Mouse (Mus musculus) spleen, postnatal 14 days (tissue): Measurements from ENCODE around the gene Ube2i.
A peak's percentile ranks its signal among the peaks of the same experiment; 100 is the strongest.
"Not testable (repeated sequence)": the region's sequence is repeated elsewhere in the genome, so short reads cannot be mapped to it uniquely, and the experiment has no call there.

Experiments
- DNase-seq, 2 experiments: peaks; one replicate each; pipeline ENCODE4 v3.0.0; 2021 to 2022; ENCODE audit warnings: low spot score in 2 of 2

Ube2i gene

GRCm38 (mm10) chr17:25253760-25254159 lies 20.7 kb downstream of the Ube2i start:
- DNase-seq = no peak

DNA sequence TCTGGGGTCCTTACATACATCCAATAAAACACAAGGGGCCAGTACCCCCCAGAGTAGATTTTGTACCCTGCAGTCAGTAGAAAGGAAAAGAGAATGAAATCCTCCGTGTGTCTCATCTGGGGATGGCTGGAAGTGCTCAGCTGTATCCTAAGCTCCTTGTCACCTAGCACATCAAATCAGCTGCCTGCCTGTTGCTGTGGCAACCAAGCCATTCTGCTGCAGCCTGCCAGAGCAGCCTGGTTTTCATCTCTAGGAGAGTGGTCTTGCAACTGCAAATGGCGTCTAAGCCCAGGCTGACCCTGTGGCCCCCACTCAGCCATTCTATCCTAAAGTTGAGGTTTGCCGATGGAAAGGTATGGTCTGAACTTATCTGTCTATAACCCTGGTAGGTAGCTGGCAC lies 21.8 kb downstream of the Ube2i start:
- no peak for DNase-seq

DNA sequence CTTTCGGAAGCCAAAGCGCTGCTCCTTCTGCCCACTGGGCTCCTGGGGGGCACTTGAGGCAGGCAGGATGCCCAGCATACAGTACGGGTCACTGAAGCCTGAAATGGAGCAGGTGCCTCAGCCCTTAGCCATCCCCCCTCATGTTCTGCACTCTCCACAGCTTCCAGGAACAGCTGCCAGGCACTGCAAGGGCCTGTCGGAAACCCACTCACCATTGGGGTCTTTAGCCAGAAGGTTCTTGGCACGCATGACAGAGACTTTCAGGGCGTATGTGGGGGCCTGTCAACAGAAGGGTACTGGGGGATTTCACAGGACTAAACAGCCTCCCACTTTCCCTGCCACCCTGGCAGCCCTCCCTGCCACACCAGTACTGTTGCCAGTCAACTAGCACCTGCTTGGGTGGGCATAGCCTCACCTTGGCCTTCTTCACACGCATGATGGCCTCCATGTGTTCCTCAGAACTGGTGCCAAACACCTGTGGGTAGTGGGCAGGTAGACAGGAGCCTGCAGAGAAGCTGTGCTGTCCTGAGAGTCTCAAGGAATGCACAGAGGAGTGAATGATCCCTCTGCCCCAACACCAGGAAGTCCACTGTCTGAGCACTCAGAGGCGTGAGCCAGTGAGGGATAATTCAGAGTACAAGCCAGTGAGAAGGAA lies 24.1 kb downstream of the Ube2i start:
- no peak for DNase-seq

GRCm38 (mm10) chr17:25248033-25248750 lies 26.2 kb downstream of the Ube2i start:
- no peak for DNase-seq

GRCm38 (mm10) chr17:25244239-25244638 lies 30.2 kb downstream of the Ube2i start:
- no peak for DNase-seq

DNA sequence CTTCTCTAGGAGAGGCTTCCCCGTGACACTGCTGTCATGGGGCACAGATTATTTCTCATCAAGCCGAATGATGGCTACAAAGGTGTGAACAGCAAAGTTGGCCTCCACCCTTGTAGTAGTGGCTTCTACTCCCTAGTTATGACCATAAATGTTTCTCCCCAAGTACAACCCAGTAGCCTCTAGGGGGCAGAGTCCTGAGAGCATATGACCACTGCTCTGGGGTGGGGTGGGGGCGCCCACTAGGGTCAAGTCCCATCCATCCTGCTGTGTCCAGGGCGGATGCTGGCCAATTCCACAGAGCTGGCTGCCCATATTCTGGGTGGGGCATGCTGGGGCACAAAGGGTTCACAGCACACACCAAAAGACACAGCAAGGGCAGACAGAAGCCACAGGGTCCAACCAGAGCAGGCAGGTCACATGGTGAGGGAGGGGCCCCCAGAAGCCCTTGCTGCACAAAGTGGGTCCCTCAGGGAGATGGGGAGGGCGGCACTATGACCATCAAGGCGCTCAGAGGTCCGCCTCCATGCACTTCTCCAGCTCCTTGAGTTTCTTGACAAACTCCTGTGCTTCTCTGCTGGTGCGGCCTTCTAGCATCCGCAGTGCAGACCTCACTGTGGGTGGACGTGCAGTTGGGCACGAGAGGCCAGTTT lies 31.2 kb downstream of the Ube2i start:
- no peak for DNase-seq

- peak; percentile 58 to 69 for DNase-seq
Observed at GRCm38 (mm10) chr17:25239695-25240636, 34.5 kb downstream of the Ube2i start, which contains the start of the genes Gnptg and Tsr3. Gene Gnptg, minus strand, starts transcription at chr17:25240124. Gene Tsr3, plus strand, starts transcription at chr17:25240170.

DNA sequence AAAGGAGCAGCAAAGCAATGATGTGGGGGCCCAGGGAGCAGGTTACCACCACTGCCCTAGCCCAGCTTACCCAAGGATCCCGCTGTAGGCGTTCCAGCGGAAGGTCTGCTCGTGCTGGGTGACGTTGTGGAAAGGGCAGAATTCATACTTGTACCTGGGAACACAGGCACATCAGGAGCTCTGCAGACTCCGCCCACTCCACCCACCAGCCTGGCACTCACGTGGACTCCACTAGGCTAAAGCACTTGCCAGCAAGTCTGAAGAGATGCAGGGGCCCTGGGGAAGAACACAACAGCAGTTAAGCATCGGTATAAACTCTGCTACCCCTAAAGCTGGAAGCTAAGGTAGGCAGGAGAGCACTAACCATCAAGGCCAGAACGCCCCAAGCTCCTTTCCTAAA lies 38.8 kb downstream of the Ube2i start:
- no peak for DNase-seq

GRCm38 (mm10) chr17:25231621-25232020 lies 42.8 kb downstream of the Ube2i start:
- not testable (repeated sequence) for DNase-seq

- no peak for DNase-seq
Observed at GRCm38 (mm10) chr17:25230700-25231099, 43.7 kb downstream of the Ube2i start.

DNA sequence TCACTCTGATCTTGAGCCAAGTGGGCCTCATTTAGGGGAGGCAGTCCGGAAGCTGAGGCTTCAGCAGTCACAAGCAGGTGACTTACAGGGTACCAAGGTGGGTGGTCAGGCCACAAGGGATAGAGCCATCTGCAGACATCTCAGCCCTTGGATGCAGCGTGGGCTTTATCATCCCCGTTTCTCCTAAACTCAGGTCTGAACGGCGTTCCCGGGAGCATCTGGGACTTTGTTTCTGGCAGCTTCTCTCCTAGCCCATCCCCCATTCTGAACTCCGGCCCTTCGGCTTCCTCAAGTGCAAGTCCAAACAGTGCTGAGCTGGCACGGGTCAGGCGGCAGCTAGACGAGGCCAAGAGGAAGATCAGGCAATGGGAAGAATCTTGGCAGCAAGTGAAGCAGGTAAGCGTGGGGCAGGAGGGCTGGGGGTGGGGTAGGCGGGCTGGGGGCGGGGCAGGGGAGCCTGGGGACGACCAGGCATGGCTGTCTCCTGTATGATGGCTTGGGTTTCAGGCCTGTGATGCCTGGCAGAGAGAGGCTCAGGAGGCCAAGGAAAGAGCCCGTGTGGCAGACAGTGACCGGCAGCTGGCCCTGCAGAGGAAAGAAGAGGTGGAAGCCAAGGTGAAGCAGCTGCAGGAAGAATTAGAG lies 44.3 kb downstream of the Ube2i start:
- DNase-seq = not testable (repeated sequence)

GRCm38 (mm10) chr17:25227991-25228390 lies 46.4 kb downstream of the Ube2i start:
- DNase-seq = no peak

- DNase-seq = no peak
Observed at GRCm38 (mm10) chr17:25225659-25226058, 48.8 kb downstream of the Ube2i start.

GRCm38 (mm10) chr17:25224586-25225222 lies 49.7 kb downstream of the Ube2i start:
- DNase-seq = no peak

DNA sequence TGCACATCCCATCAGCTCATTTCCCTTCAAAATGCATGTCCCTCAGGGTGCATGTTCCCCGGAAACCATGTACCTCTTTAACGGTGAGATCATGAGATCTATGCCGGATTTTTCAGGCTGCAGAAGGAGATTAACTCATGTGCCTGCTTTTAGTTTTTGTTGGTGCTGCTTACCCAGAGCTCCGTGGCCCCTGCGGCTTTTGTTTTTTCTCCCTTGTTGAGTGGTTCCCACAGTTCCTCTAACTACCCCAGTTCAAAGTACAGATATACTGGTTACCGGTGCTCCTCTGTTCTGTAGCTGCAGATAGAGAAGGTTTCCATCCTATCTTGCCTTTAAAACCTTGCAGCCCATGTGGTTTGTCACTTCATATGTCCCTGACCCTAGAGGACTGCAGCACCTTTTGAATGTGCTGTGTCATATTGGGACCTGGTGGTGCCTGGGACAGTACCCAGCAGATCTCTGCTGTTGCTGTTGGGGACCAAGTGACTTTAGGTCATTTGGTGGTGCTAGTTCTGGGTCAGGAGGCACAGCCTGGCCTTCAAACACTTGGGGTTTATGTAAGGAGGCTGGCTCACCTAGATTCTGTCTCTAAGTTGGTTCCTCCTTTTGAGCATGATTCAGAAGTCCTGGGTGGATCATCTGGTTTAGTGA lies 51.3 kb downstream of the Ube2i start:
- no peak for DNase-seq

DNA sequence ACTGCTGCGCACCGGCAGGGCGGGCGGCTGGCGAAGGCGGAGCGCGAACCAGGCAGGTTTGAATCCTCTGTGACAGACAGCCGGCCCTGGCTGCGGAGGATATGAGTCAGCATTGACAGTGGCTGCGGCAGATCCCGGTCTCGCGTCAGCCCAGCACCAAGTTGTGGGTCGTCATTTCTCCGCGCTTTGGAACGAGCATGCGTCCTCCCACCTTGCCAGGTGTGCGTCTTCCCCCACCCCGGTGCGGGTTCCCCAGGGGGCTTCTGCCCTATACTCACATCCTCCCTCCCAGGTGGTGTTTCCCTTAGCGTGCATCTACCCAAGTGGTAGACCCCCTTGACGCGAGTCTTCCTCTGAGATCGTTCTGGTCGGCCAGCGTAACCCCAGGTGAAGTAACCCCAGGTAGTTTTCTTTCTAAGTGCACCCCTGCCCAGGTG lies 51.9 kb downstream of the Ube2i start:
- DNase-seq = not testable (repeated sequence)

DNA sequence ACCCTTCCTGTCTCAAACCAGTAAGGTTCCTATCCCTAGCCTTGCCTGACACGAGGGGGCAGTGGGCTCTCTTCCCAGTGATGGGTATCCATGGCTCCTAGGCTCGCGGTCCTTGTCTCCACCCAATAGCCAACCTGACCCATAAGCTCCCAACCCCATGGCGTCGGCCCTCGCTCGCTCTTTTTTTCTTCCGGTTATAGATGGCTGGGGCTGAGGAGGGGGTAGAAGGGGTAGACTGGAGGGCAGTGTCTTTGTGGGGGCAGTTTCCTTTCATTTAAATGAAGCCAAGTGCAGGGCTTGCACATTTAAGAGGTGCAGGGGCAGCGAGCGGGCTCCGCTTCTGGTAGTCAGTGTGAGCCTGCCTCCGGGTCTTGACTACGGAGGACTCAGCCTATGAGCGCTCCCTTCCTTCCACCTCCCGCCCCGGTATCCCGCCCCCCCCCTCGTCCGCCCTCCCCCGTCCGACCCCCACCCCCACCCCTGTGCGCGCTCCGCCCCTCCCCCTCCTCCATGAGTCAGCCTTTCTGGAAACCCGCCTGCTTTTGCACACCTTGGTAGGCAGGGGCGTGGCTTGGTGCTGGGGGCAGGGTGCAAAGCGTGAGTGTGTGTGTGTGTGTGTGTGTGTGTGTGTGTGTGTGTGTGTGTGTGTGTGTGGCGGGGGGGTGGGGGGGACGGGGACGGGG lies 52.5 kb downstream of the Ube2i start:
- DNase-seq = peak; percentile 48 to 56

DNA sequence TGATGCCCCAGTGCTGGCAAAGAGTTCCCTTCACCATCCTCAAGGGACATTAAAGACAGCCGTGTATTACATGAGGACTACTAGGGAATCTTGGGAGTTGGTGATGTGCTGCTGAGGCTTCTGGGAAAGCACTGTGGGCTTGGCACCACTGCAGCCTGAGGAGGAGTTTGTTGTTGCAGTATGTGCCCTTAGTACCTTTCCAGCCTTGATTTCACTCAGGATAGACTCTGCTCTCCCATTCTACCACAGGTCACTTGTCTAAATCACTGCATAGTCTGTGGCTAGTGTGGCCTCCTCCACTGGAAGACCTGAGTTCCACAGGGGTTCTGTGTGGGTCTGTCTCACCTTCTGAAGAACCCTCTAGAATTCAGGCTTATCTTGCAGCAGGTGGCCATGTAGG lies 53.7 kb downstream of the Ube2i start:
- no peak for DNase-seq

DNA sequence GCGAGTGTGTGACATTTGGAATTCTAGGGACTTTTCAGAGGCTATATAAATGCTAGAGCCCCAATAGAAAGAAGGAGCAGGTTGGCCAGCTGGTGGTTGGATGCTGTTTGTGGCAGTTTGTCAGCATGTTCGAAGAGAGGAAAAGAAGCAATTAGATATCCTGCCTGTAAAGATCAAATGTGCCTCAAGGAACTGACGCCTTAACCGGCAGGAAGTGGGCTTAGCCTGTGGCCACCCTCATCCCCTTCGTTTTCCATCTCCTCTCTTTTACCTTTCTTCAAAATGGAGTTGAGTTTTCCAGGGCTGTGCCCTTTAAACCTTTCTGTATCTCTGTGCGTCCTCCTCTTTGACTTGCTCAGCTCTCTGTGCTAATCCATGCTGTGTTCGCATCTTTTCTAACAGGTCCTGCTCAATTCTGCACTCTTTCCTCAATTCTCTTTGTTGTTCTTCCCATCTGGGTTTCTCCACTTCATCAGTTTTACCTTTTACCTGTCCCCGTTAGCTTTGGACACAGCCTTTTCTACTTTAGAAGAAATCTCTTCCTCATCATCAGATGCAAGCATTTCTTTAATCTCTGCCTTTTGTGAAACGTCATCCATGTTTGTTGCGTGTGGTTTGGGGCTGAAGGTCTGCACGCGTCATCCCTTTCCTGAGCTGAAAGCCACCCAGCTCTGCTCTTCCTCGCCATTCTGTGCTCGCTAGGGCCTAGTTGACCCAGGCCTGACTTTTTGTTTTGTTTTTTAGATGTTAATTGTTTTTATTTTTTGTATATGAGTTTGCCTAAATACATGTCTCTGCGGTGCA lies 54.7 kb downstream of the Ube2i start:
- DNase-seq = no peak
